Mouse (Mus musculus) gastrocnemius, adult 2 months (tissue): Measurements from ENCODE around the gene Grsf1. TPM values are rescaled to one million over a fixed set of nuclear protein-coding genes. Genes with fewer than 3 reads are reported as not detected.

Source experiments
- DNase-seq: peaks from one replicate; pipeline ENCODE4 v3.0.0; 2022
- H3K27ac ChIP-seq: fragments of 200-600 bp; 2 replicates; pipeline ENCODE4 v1.8.1; 2022; ENCODE audit warnings: mild to moderate bottlenecking
- H3K4me3 ChIP-seq: fragments of 200-600 bp; 2 replicates; pipeline ENCODE4 v1.8.1; 2022; ENCODE audit warnings: mild to moderate bottlenecking, moderate library complexity
- CTCF ChIP-seq: fragments of 200-600 bp; IDR thresholded peaks from 2 replicates; pipeline ENCODE4 v1.8.1; 2022; ENCODE audit warnings: antibody characterized with exemption, mild to moderate bottlenecking, moderate library complexity
- intact Hi-C: fragments of 180-260 bp; cut with DNase I; formaldehyde crosslinking; loops from one replicate; pipeline ENCODE4 v1.15.1; 2025
- total RNA-seq, 2 experiments: library from RNA; stranded (reverse); gene quantifications; 2 replicates each; pipeline ENCODE4 v1.2.3; 2021

The Grsf1 gene
- total RNA-seq, 2 experiments from 2014 or later = 125 to 167 TPM

DNA sequence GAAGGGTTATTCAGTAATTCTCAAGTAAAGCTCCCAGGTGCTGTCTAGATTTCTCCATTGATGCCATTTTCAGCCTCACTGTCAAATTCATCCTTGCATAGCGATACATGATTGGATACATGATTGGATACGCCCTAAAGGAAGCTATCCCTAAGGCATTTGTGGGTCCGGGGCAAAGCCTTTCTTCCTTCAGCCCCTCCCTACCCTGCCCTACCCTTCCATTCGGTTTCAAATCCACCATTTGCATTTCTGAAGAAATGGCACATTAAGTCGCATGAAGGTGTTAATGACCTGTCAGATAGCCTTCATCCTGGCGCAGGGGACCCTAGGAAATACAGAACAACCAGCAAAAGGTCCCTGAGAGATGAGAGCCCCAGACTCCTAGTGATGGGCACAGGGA lies 9.3 kb upstream of the Grsf1 start:
- Histone ChIP-seq H3K27ac (no peak overlapping the region), H3K4me3 (no peak overlapping the region)
- TF ChIP-seq CTCF = no peak
- DNase-seq = no peak
- intact Hi-C loops = no loop called here

- Histone ChIP-seq H3K27ac (no peak overlapping the region), H3K4me3 (no peak overlapping the region)
- no peak for TF ChIP-seq CTCF
- no peak for DNase-seq
- intact Hi-C loops = no loop called here
These were observed 8.3 kb upstream of the Grsf1 start for GRCm38 (mm10) chr5:88684226-88684625.

GRCm38 (mm10) chr5:88683706-88684105 lies 7.7 kb upstream of the Grsf1 start:
- no peak for TF ChIP-seq CTCF
- DNase-seq = no peak
- intact Hi-C loops = no loop called here
- Histone ChIP-seq H3K4me3 (no peak overlapping the region), H3K27ac (no peak overlapping the region)

GRCm38 (mm10) chr5:88680567-88680966 lies 4.6 kb upstream of the Grsf1 start:
- no peak for DNase-seq
- Histone ChIP-seq H3K27ac (no peak overlapping the region), H3K4me3 (no peak overlapping the region)
- intact Hi-C loops = no loop called here
- TF ChIP-seq CTCF = no peak

DNA sequence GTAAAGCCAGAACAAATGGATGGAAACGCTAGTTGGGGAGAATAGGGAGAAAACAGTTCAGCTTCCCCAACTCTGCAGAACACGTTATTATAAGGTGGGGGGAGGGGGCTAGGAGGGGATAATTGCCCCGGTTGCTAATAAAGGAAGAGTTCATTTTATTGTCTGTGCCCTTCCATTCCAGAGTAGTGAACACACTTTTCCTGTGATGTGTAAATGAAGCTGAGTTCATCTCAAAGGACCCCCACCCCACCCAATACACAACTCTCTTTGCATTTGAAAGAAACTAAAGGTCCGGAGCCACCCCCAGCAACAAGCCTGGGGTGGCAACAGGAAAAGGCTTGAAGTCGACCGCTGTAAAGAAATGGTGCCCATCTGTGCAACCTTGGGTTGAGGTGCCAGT lies 3.4 kb upstream of the Grsf1 start:
- intact Hi-C loops = loop anchor here (5.0 kb wide), 1 partner anchor 112 kb away; the partner anchor contains the start of gene Rufy3
- no peak overlapping the region for H3K27ac ChIP-seq
- TF ChIP-seq CTCF = no peak
- no peak overlapping the region for H3K4me3 ChIP-seq
- no peak for DNase-seq

- DNase-seq = no peak
- no peak overlapping the region for H3K4me3 ChIP-seq
- H3K27ac ChIP-seq = no peak overlapping the region
- intact Hi-C loops = loop anchor here (5.0 kb wide), 1 partner anchor 112 kb away; the partner anchor contains the start of gene Rufy3
- TF ChIP-seq CTCF = no peak
These were observed 3.0 kb upstream of the Grsf1 start for GRCm38 (mm10) chr5:88678929-88679328.

- H3K4me3 ChIP-seq = peak overlapping the region; percentile 96
- H3K27ac ChIP-seq = peak overlapping the region; percentile 95
- peak; percentile 60 for DNase-seq
- no peak for TF ChIP-seq CTCF
- intact Hi-C loops = loop anchor here (1.0 to 5.0 kb wide), 2 partner anchors 45 to 108 kb away; partner anchors contain the start of genes Mob1b and Rufy3
These were observed 1.1 kb downstream of the Grsf1 start for GRCm38 (mm10) chr5:88674703-88675442.

DNA sequence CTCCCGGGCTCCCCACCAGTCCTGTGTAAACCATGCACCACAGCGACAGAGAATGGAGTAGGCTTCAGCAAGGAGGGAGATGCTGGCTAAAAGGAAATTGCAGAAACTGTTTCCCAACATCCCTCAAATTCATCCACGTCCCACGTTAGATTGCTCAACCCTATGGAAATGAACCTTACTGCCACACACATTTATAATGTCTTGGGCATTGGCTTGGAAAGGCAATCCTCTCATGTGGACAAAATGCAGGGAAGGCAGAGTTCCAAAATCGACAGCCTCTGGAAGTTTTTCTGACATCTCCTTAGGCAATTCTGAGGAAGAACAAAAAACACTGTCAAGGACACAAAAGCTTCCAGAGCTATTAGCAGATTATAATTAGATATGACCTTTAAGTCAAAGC lies 12.1 kb downstream of the Grsf1 start:
- intact Hi-C loops = no loop called here
- TF ChIP-seq CTCF = no peak
- no peak for DNase-seq
- Histone ChIP-seq H3K4me3 (no peak overlapping the region), H3K27ac (no peak overlapping the region)

DNA sequence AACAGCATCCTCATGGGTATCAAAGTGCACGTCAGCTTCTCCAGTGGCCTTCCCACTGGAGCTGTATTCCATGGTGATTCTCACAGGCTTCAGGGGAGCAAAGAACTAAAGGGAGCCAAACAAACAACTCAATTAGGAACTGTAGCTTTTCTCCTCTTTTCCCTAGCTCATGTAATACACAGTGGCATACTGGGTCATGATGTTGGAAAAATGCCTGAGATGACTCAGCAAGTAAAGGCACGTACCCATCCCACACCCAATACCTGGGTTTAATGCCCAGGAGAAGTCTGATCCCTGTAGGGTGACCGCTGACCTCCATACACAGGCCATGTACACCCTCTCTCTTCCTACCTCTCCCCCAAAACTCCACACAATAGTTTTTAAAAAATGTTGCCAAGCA lies 12.8 kb downstream of the Grsf1 start:
- intact Hi-C loops = no loop called here
- no peak for DNase-seq
- no peak overlapping the region for H3K27ac ChIP-seq
- no peak for TF ChIP-seq CTCF
- no peak overlapping the region for H3K4me3 ChIP-seq

- H3K4me3 ChIP-seq = no peak overlapping the region
- intact Hi-C loops = no loop called here
- DNase-seq = no peak
- H3K27ac ChIP-seq = no peak overlapping the region
- TF ChIP-seq CTCF = no peak
These were observed 18.1 kb downstream of the Grsf1 start for GRCm38 (mm10) chr5:88657868-88658267.

DNA sequence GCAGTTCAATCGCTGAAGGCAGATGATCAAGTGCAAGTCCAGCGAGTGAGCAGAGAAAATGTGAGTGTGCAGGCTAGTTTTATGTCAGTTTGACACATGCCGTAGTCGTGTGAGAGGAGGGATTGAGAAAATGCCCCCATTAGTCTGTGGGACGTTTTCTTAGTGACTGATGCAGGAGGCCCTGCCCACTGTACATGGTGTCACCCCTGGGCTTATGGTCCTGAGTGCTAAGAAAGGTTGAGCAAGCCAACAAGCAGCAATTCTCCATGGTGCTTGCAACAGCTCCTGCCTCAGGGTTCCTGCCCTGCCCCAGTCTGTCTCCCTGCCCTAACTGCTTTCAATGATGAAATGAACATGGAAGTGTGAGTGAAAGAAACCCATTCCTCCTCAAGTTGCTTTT lies 23.4 kb downstream of the Grsf1 start:
- intact Hi-C loops = no loop called here
- Histone ChIP-seq H3K4me3 (no peak overlapping the region), H3K27ac (no peak overlapping the region)
- no peak for DNase-seq
- TF ChIP-seq CTCF = no peak

GRCm38 (mm10) chr5:88649250-88650173 lies 26.5 kb downstream of the Grsf1 start:
- intact Hi-C loops = no loop called here
- no peak overlapping the region for H3K27ac ChIP-seq
- DNase-seq = no peak
- H3K4me3 ChIP-seq = no peak overlapping the region
- TF ChIP-seq CTCF = no peak

DNA sequence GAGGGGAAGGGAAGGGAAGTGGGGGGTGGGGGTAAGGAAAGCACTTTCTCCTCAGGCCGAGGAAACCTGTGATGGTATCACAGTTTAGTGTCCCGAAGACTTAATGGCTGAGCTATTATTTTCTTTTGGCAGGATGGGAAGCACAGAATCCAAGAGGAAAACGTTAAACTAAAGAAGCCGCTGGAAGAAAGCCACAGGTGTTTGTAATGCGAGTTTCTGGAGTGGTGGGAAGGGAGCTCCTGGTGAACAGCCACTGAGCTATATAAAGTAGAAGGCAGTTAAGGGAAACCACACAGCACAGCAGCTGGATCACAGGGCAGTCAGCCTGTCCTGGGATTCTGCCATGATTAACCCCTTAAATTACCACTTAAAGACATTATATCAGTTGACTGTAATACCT lies 30.6 kb downstream of the Grsf1 start:
- H3K27ac ChIP-seq = no peak overlapping the region
- no peak for TF ChIP-seq CTCF
- intact Hi-C loops = no loop called here
- no peak for DNase-seq
- no peak overlapping the region for H3K4me3 ChIP-seq
